Mouse (Mus musculus): ENCODE data around the gene Col16a1. TPM values are rescaled to one million over a fixed set of nuclear protein-coding genes. Genes with fewer than 3 reads are reported as not detected.

Gene Col16a1
- polyA plus RNA-seq, 1 experiment from 2014 or later = 5.1 TPM

- ATAC-seq (replicated peaks) = no peak
- Histone ChIP-seq H3K27me3 (no peaks in the 10 kb centered on the region), H3K4me3 (no peak overlapping the region), H3K9me3 (no peaks in the 10 kb centered on the region), H3K9ac (replicated peaks) (no peak overlapping the region), H3K27ac (replicated peaks) (no peak overlapping the region), H3K4me2 (replicated peaks) (no peak overlapping the region), H3K4me1 (peaks cover 5% of the 10 kb centered on the region; the same call in 1 of the 2 replicates), H3K36me3 (peaks cover 3% of the 10 kb centered on the region; the same call in 1 of the 2 replicates)
- 91% methylated on average over 8 of the region's 8 CpGs for WGBS
These were observed 24.7 kb upstream of the Col16a1 start for GRCm38 (mm10) chr4:130022952-130023351.

- Histone ChIP-seq H3K4me1 (peaks cover 5% of the 10 kb centered on the region; the same call in 1 of the 2 replicates), H3K27me3 (no peaks in the 10 kb centered on the region), H3K27ac (replicated peaks) (no peak overlapping the region), H3K4me2 (replicated peaks) (no peak overlapping the region), H3K36me3 (peaks cover 3% of the 10 kb centered on the region; the same call in 1 of the 2 replicates), H3K9ac (replicated peaks) (no peak overlapping the region), H3K4me3 (no peak overlapping the region), H3K9me3 (no peaks in the 10 kb centered on the region)
- WGBS = 79% methylated on average over 10 of the region's 10 CpGs
- no peak for ATAC-seq (replicated peaks)
These were observed 24.0 kb upstream of the Col16a1 start for GRCm38 (mm10) chr4:130023511-130024231.

GRCm38 (mm10) chr4:130025544-130025943, 22.1 kb upstream of the Col16a1 start:
- WGBS = 48% methylated on average over 8 of the region's 8 CpGs
- H3K4me1 ChIP-seq = peaks cover 5% of the 10 kb centered on the region; the same call in 1 of the 2 replicates
- ATAC-seq (replicated peaks) = no peak

GRCm38 (mm10) chr4:130031146-130031545, 16.5 kb upstream of the Col16a1 start:
- Histone ChIP-seq H3K27me3 (peaks cover 6% of the 10 kb centered on the region; the same call in 1 of the 2 replicates), H3K4me2 (replicated peaks) (no peak overlapping the region), H3K9me3 (no peaks in the 10 kb centered on the region), H3K4me1 (peaks cover 16% of the 10 kb centered on the region), H3K4me3 (no peak overlapping the region), H3K27ac (replicated peaks) (no peak overlapping the region), H3K9ac (replicated peaks) (no peak overlapping the region), H3K36me3 (no peaks in the 10 kb centered on the region)
- 72% methylated on average over 2 of the region's 2 CpGs for WGBS
- ATAC-seq (replicated peaks) = no peak

More at GRCm38 (mm10) chr4:130025544-130025943, 22.1 kb upstream of the Col16a1 start:
- H3K27ac ChIP-seq (replicated peaks) = no peak overlapping the region
- no peaks in the 10 kb centered on the region for H3K27me3 ChIP-seq
- no peak overlapping the region for H3K4me2 ChIP-seq (replicated peaks)
- no peak overlapping the region for H3K9ac ChIP-seq (replicated peaks)
- no peaks in the 10 kb centered on the region for H3K9me3 ChIP-seq
- peaks cover 3% of the 10 kb centered on the region; the same call in 1 of the 2 replicates for H3K36me3 ChIP-seq
- no peak overlapping the region for H3K4me3 ChIP-seq

- Histone ChIP-seq H3K4me2 (replicated peaks) (no peak overlapping the region), H3K9ac (replicated peaks) (no peak overlapping the region), H3K27ac (replicated peaks) (no peak overlapping the region), H3K9me3 (no peaks in the 10 kb centered on the region), H3K4me3 (no peak overlapping the region), H3K27me3 (peaks cover 6% of the 10 kb centered on the region; the same call in 1 of the 2 replicates), H3K36me3 (no peaks in the 10 kb centered on the region), H3K4me1 (peaks cover 22% of the 10 kb centered on the region)
- no peak for ATAC-seq (replicated peaks)
- 56% methylated on average over 7 of the region's 7 CpGs for WGBS
These were observed 14.1 kb upstream of the Col16a1 start for GRCm38 (mm10) chr4:130033496-130033895.

GRCm38 (mm10) chr4:130036112-130036511, 11.5 kb upstream of the Col16a1 start:
- peak; percentile 27; the same call in 1 of the 2 replicates for ATAC-seq (replicated peaks)
- Histone ChIP-seq H3K9me3 (no peaks in the 10 kb centered on the region), H3K27ac (replicated peaks) (no peak overlapping the region), H3K4me3 (no peak overlapping the region), H3K27me3 (peaks cover 6% of the 10 kb centered on the region; the same call in 1 of the 2 replicates), H3K36me3 (no peaks in the 10 kb centered on the region), H3K4me2 (replicated peaks) (no peak overlapping the region), H3K9ac (replicated peaks) (no peak overlapping the region), H3K4me1 (peaks cover 29% of the 10 kb centered on the region)
- WGBS = 3% methylated on average over 7 of the region's 8 CpGs

GRCm38 (mm10) chr4:130036573-130037401, 10.9 kb upstream of the Col16a1 start:
- peaks cover 6% of the 10 kb centered on the region; the same call in 1 of the 2 replicates for H3K27me3 ChIP-seq
- no peaks in the 10 kb centered on the region for H3K36me3 ChIP-seq
- H3K4me2 ChIP-seq (replicated peaks) = no peak overlapping the region
- 16% methylated on average over 23 of the region's 23 CpGs for WGBS
- no peak overlapping the region for H3K9ac ChIP-seq (replicated peaks)
- no peak overlapping the region for H3K27ac ChIP-seq (replicated peaks)
- peaks cover 29% of the 10 kb centered on the region for H3K4me1 ChIP-seq
- no peaks in the 10 kb centered on the region for H3K9me3 ChIP-seq
- ATAC-seq (replicated peaks) = peak; percentile 23; the same call in 1 of the 2 replicates
- no peak overlapping the region for H3K4me3 ChIP-seq

- Histone ChIP-seq H3K36me3 (no peaks in the 10 kb centered on the region), H3K4me1 (peaks cover 29% of the 10 kb centered on the region), H3K4me2 (replicated peaks) (no peak overlapping the region), H3K4me3 (no peak overlapping the region), H3K27ac (replicated peaks) (no peak overlapping the region), H3K9ac (replicated peaks) (no peak overlapping the region), H3K9me3 (no peaks in the 10 kb centered on the region), H3K27me3 (peaks cover 6% of the 10 kb centered on the region; the same call in 1 of the 2 replicates)
- ATAC-seq (replicated peaks) = no peak
- WGBS = 24% methylated on average over 5 of the region's 5 CpGs
These were observed 8.3 kb upstream of the Col16a1 start for GRCm38 (mm10) chr4:130039351-130039750.

GRCm38 (mm10) chr4:130041076-130041475, 6.6 kb upstream of the Col16a1 start:
- no peak overlapping the region for H3K4me2 ChIP-seq (replicated peaks)
- no peaks in the 10 kb centered on the region for H3K9me3 ChIP-seq
- no peak overlapping the region for H3K9ac ChIP-seq (replicated peaks)
- no peak overlapping the region for H3K4me3 ChIP-seq
- no peaks in the 10 kb centered on the region for H3K36me3 ChIP-seq
- H3K4me1 ChIP-seq = peaks cover 32% of the 10 kb centered on the region
- H3K27me3 ChIP-seq = no peaks in the 10 kb centered on the region
- whole genome bisulfite sequencing = 80% methylated on average over 11 of the region's 11 CpGs
- no peak overlapping the region for H3K27ac ChIP-seq (replicated peaks)
- no peak for ATAC-seq (replicated peaks)

- no peak overlapping the region for H3K27ac ChIP-seq (replicated peaks)
- peaks cover 34% of the 10 kb centered on the region for H3K4me1 ChIP-seq
- 38% methylated on average over 9 of the region's 9 CpGs for WGBS
- no peaks in the 10 kb centered on the region for H3K9me3 ChIP-seq
- ATAC-seq (replicated peaks) = 0 out of 2 replicates have a peak, but pooled peaks have one; percentile 32
- H3K36me3 ChIP-seq = no peaks in the 10 kb centered on the region
- no peak overlapping the region for H3K9ac ChIP-seq (replicated peaks)
- no peaks in the 10 kb centered on the region for H3K27me3 ChIP-seq
- no peak overlapping the region for H3K4me2 ChIP-seq (replicated peaks)
- H3K4me3 ChIP-seq = no peak overlapping the region
These were observed 3.4 kb upstream of the Col16a1 start for GRCm38 (mm10) chr4:130044211-130044610.

GRCm38 (mm10) chr4:130045609-130046008, 2.0 kb upstream of the Col16a1 start:
- H3K9ac ChIP-seq (replicated peaks) = no peak overlapping the region
- H3K9me3 ChIP-seq = no peaks in the 10 kb centered on the region
- H3K4me1 ChIP-seq = peaks cover 35% of the 10 kb centered on the region
- ATAC-seq (replicated peaks) = no peak
- no peak overlapping the region for H3K4me2 ChIP-seq (replicated peaks)
- 26% methylated on average over 14 of the region's 14 CpGs for WGBS
- no peak overlapping the region; the same call in 1 of the 2 replicates for H3K27ac ChIP-seq (replicated peaks)
- no peak overlapping the region for H3K4me3 ChIP-seq
- no peaks in the 10 kb centered on the region for H3K36me3 ChIP-seq
- no peaks in the 10 kb centered on the region for H3K27me3 ChIP-seq

GRCm38 (mm10) chr4:130048203-130048479, 501 bp downstream of the Col16a1 start:
- no peak overlapping the region; the same call in 1 of the 2 replicates for H3K27ac ChIP-seq (replicated peaks)
- H3K27me3 ChIP-seq = no peaks in the 10 kb centered on the region
- H3K36me3 ChIP-seq = no peaks in the 10 kb centered on the region
- H3K4me2 ChIP-seq (replicated peaks) = peak overlapping the region; percentile 80
- no peak overlapping the region; the same call in 1 of the 2 replicates for H3K9ac ChIP-seq (replicated peaks)
- no peaks in the 10 kb centered on the region for H3K9me3 ChIP-seq
- WGBS = 38% methylated on average over 4 of the region's 4 CpGs
- peak; percentile 26 for ATAC-seq (replicated peaks)
- H3K4me3 ChIP-seq = peak overlapping the region; percentile 40
- H3K4me1 ChIP-seq = peaks cover 35% of the 10 kb centered on the region

Measured in forebrain, embryonic 15.5 days (tissue).